Mouse (Mus musculus): ENCODE results near the gene Akt1. TPM values are rescaled to one million over a fixed set of nuclear protein-coding genes. Genes with fewer than 3 reads are reported as not detected.

Akt1 gene
- total and polyA plus RNA-seq, 3 experiments: 149 to 207 (median 189) TPM

DNA sequence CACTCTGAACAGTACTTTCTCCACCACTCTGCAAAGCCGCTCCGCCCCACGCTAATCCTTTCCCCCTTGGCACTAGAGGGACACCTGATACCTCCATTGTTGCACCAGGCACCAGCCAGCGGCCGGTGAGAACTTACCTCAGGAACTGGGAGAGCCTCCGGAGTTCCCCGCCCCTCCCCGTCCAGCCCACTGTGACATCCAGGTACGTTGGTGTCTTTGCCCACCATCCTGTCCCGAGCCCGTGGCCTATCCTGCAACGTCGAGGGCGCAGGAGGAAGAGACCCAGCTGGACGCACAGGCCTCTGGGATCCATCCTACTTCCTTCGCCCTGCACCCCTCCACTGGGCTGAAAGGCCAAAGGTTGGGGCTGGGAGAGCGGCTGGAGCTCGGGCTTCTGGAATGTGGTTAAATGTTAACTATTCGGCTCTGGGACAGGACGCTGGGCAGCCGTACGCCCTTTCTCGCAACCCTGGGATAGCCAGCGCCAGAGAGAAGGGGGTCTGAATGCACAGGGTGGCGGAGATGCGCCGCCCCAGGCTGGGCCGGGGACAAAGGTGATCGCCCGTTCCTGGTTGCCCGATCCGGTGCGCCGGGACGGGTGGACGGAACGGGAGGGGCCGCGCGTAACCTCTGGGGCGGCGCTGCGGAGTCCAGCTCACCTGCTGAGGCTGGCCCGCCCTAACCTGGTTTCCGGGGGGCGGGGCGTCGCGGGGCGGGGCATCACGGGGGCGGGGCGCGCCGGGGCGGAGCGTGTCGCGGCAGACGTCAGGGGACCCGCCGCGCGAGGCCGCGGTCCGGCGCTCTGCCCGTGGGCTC, 46.9 kb upstream of the Akt1 start:
- WGBS: 15% methylated on average over 50 of the region's 69 CpGs
- Histone ChIP-seq H3K36me3 (ENCODE audit: control insufficient read depth, insufficient read depth, low read length) (no peaks in the 10 kb centered on the region), H3K27me3 (ENCODE audit: control insufficient read depth, insufficient read depth, low read length) (no peaks in the 10 kb centered on the region; the same call in 1 of the 2 replicates)

DNA sequence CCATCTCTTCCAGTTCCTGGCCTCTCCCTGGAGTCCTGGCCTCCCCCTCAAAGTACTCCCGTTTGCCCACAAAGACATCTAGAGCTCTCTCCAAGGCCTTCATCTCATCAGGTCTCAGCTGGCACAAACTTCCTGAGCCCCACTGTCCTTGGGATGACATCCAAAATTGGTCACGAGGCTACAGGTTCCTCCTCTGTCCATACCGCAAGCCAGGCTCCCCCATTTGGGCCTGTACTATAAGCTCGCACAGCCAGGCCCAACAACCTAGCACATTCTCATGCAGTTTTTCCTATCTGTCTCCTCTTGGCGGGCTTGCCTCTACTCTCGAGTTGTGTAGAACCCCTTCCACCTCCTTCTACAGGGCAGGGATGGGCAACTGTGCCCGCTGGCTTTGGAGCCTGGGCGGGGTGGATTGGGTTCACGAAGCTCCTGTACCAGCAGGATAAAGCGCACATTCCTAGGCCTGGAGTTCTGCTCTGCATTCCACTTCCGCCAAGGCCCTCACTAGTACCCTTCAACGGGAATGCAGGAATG, 46.3 kb upstream of the Akt1 start:
- Histone ChIP-seq H3K4me1 (ENCODE audit: control insufficient read depth, insufficient read depth, low read length) (peaks cover 3% of the 10 kb centered on the region; the same call in 1 of the 2 replicates), H3K36me3 (ENCODE audit: control insufficient read depth, insufficient read depth, low read length) (no peaks in the 10 kb centered on the region), H3K79me2 (replicated peaks; ENCODE audit: control insufficient read depth, insufficient read depth, low read length) (no peaks in the 10 kb centered on the region), H3K27ac (no peak overlapping the region), H3K4me3 (no peak overlapping the region), H3K27me3 (ENCODE audit: control insufficient read depth, insufficient read depth, low read length) (no peaks in the 10 kb centered on the region; the same call in 1 of the 2 replicates), H3K9ac (ENCODE audit: low read depth, low read length) (no peak overlapping the region)
- no peak for DNase-seq
- TF ChIP-seq POLR2A (IDR thresholded peaks at IDR 0.05; ENCODE audit: insufficient read depth, low read depth, low read length) (no peak), CTCF (IDR thresholded peaks at IDR 0.05) (no peak), EP300 (IDR thresholded peaks at IDR 0.05; ENCODE audit: insufficient read depth, low read depth, low read length) (no peak)
- intact Hi-C loops (cut with DNase I): no loop called here
- WGBS: 69% methylated on average over 12 of the region's 12 CpGs

More for the DNA sequence above, 46.9 kb upstream of the Akt1 start:
- TF ChIP-seq CTCF (IDR thresholded peaks at IDR 0.05): no peak; the same call in 1 of the 2 replicates
- no peak for TF ChIP-seq EP300 (IDR thresholded peaks at IDR 0.05; ENCODE audit: insufficient read depth, low read depth, low read length)
- TF ChIP-seq POLR2A (IDR thresholded peaks at IDR 0.05; ENCODE audit: insufficient read depth, low read depth, low read length): no peak
- peak overlapping the region; percentile 40 for H3K4me3 ChIP-seq
- DNase-seq: peak; percentile 55
- no peak overlapping the region for H3K27ac ChIP-seq
- peak overlapping the region; percentile 88; the same call in 1 of the 2 replicates for H3K9ac ChIP-seq (ENCODE audit: low read depth, low read length)
- intact Hi-C loops (cut with DNase I): no loop called here
- H3K4me1 ChIP-seq (ENCODE audit: control insufficient read depth, insufficient read depth, low read length): peaks cover 3% of the 10 kb centered on the region; the same call in 1 of the 2 replicates
- no peaks in the 10 kb centered on the region for H3K79me2 ChIP-seq (replicated peaks; ENCODE audit: control insufficient read depth, insufficient read depth, low read length)

GRCm38 (mm10) chr12:112720216-112720615, 45.5 kb upstream of the Akt1 start, which contains the start of gene Cep170b:
Gene Cep170b (plus strand): TSS chr12:112720455.
- no peaks in the 10 kb centered on the region for H3K79me2 ChIP-seq (replicated peaks; ENCODE audit: control insufficient read depth, insufficient read depth, low read length)
- H3K4me1 ChIP-seq (ENCODE audit: control insufficient read depth, insufficient read depth, low read length): peaks cover 3% of the 10 kb centered on the region; the same call in 1 of the 2 replicates
- H3K27ac ChIP-seq: no peak within 1 kb of the TSS
- TF ChIP-seq CTCF (IDR thresholded peaks at IDR 0.05) (no peak), POLR2A (IDR thresholded peaks at IDR 0.05; ENCODE audit: insufficient read depth, low read depth, low read length) (no peak), EP300 (IDR thresholded peaks at IDR 0.05; ENCODE audit: insufficient read depth, low read depth, low read length) (no peak)
- H3K27me3 ChIP-seq (ENCODE audit: control insufficient read depth, insufficient read depth, low read length): no peaks in the 10 kb centered on the region; the same call in 1 of the 2 replicates
- H3K9ac ChIP-seq (ENCODE audit: low read depth, low read length): no peak within 1 kb of the TSS
- DNase-seq: no peak
- WGBS: 70% methylated on average over 6 of the region's 6 CpGs
- no peak within 1 kb of the TSS for H3K4me3 ChIP-seq
- intact Hi-C loops (cut with DNase I): no loop called here
- no peaks in the 10 kb centered on the region for H3K36me3 ChIP-seq (ENCODE audit: control insufficient read depth, insufficient read depth, low read length)

DNA sequence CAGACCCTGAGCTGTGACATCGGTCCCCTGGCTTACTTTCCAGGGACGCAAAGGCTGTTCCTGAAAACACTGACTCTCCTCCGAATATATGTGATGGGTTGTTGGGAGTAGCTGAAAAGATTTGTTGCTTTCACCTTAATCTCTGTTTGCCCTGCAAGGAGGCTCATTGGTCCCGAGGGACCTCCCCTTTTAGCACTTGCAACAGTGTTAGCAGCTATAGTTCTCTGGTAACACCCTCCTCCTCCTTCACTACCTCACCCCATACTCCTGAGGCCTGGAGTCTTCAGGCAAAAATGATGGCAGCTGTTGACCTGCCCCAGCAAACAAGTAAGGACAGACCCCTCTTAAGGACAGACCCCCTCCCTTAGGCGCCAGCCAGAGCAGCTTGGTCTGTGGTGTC, 44.3 kb upstream of the Akt1 start:
- Histone ChIP-seq H3K36me3 (ENCODE audit: control insufficient read depth, insufficient read depth, low read length) (no peaks in the 10 kb centered on the region), H3K4me3 (no peak overlapping the region), H3K27ac (no peak overlapping the region), H3K27me3 (ENCODE audit: control insufficient read depth, insufficient read depth, low read length) (no peaks in the 10 kb centered on the region; the same call in 1 of the 2 replicates), H3K4me1 (ENCODE audit: control insufficient read depth, insufficient read depth, low read length) (peaks cover 3% of the 10 kb centered on the region; the same call in 1 of the 2 replicates), H3K9ac (ENCODE audit: low read depth, low read length) (no peak overlapping the region), H3K79me2 (replicated peaks; ENCODE audit: control insufficient read depth, insufficient read depth, low read length) (no peaks in the 10 kb centered on the region)
- WGBS: 71% methylated on average over 5 of the region's 5 CpGs
- intact Hi-C loops (cut with DNase I): no loop called here
- TF ChIP-seq CTCF (IDR thresholded peaks at IDR 0.05): no peak
- no peak for TF ChIP-seq EP300 (IDR thresholded peaks at IDR 0.05; ENCODE audit: insufficient read depth, low read depth, low read length)
- no peak for TF ChIP-seq POLR2A (IDR thresholded peaks at IDR 0.05; ENCODE audit: insufficient read depth, low read depth, low read length)
- no peak for DNase-seq

- Histone ChIP-seq H3K9ac (ENCODE audit: low read depth, low read length) (no peak overlapping the region), H3K27ac (no peak overlapping the region), H3K4me1 (ENCODE audit: control insufficient read depth, insufficient read depth, low read length) (no peaks in the 10 kb centered on the region), H3K79me2 (replicated peaks; ENCODE audit: control insufficient read depth, insufficient read depth, low read length) (no peaks in the 10 kb centered on the region), H3K27me3 (ENCODE audit: control insufficient read depth, insufficient read depth, low read length) (no peaks in the 10 kb centered on the region), H3K36me3 (ENCODE audit: control insufficient read depth, insufficient read depth, low read length) (no peaks in the 10 kb centered on the region), H3K4me3 (no peak overlapping the region)
- intact Hi-C loops (cut with DNase I): no loop called here
- WGBS: 39% methylated on average over 7 of the region's 7 CpGs
- TF ChIP-seq CTCF (IDR thresholded peaks at IDR 0.05) (peak; percentile 75), EP300 (IDR thresholded peaks at IDR 0.05; ENCODE audit: insufficient read depth, low read depth, low read length) (no peak), POLR2A (IDR thresholded peaks at IDR 0.05; ENCODE audit: insufficient read depth, low read depth, low read length) (no peak)
- DNase-seq: peak in 1 of 2 experiments; percentile 55
These were observed 42.5 kb upstream of the Akt1 start for GRCm38 (mm10) chr12:112717140-112717539.

GRCm38 (mm10) chr12:112713984-112714383, 39.3 kb upstream of the Akt1 start:
- Histone ChIP-seq H3K27ac (no peak overlapping the region), H3K4me1 (ENCODE audit: control insufficient read depth, insufficient read depth, low read length) (no peaks in the 10 kb centered on the region), H3K36me3 (ENCODE audit: control insufficient read depth, insufficient read depth, low read length) (no peaks in the 10 kb centered on the region), H3K4me3 (no peak overlapping the region), H3K27me3 (ENCODE audit: control insufficient read depth, insufficient read depth, low read length) (no peaks in the 10 kb centered on the region), H3K79me2 (replicated peaks; ENCODE audit: control insufficient read depth, insufficient read depth, low read length) (no peaks in the 10 kb centered on the region), H3K9ac (ENCODE audit: low read depth, low read length) (no peak overlapping the region)
- TF ChIP-seq EP300 (IDR thresholded peaks at IDR 0.05; ENCODE audit: insufficient read depth, low read depth, low read length) (no peak), POLR2A (IDR thresholded peaks at IDR 0.05; ENCODE audit: insufficient read depth, low read depth, low read length) (no peak), CTCF (IDR thresholded peaks at IDR 0.05) (no peak)
- intact Hi-C loops (cut with DNase I): no loop called here
- WGBS: 53% methylated on average over 3 of the region's 3 CpGs
- DNase-seq: peak in 1 of 2 experiments; percentile 29
